Mouse (Mus musculus): ENCODE results near the gene Amn.
A peak's percentile ranks its signal among the peaks of the same experiment; 100 is the strongest.

Gene Amn

DNA sequence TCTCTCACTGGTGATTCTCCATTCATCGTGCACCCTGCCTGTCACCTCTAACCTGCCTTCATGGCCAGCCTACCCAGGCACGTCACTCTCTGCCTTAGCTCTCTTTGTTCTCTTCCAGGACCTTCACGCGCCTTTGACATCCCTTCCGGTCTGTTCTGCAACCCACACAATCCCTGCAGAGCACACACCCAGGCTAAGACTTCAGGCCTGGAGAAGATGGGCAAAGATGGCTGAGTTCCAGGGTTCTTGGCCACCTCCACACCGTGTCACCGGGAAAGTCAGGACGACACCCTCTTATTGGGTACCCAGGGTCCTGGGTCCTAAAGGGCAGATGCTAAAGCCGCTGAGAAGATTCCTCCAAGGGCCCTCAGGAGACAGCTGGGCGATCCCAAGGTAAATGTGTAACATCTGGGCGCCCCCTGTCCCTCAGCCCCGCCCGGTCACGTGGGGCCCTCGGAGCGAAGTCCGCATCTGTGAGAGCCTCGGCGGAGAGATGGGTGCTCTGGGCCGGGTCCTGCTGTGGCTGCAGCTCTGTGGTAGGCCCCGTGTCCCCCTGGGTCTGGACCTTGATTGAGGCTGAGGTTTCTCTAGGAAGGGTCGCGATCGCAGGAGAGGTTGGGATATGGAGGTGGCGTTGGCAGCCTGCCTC, at the start of gene Amn:
Gene Amn, plus strand, starts transcription at position 467 of the 649 bp plus-strand sequence.
- no peak for DNase-seq (ENCODE audit: low spot score)

DNA sequence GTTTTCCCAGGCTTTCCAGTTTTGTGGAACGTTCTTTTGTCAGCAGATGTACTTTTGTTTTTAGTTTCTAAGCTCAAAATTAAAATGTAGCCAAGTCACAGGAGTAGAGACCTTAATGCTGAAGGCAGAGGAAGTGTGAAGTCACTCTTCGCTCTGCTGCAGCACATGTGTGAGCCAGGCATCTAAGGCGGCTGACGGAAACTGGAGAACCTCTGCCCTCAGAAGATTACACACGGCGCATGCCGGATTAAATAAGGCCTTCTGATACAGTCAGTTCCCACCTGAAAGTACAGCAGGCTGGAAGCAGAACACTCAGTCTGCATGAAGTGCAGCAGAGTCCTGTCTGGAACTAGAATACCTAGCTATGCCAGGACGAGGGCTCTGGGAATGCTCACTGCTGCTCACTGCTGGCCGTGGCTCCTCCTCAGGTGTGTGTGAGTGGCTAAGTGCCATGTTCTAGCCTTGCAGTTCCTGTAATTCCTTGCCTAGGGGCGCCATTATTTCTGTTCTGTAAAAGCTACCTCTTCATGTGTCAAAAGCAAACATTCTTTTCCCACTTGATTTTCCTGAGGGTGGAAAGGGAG, 45.6 kb upstream of the Amn start:
- DNase-seq (ENCODE audit: low spot score) = no peak

GRCm38 (mm10) chr12:111227410-111227809, 43.5 kb upstream of the Amn start:
- DNase-seq (ENCODE audit: low spot score) = no peak

GRCm38 (mm10) chr12:111228488-111228887, 42.4 kb upstream of the Amn start:
- DNase-seq (ENCODE audit: low spot score) = no peak

GRCm38 (mm10) chr12:111230793-111231192, 40.1 kb upstream of the Amn start:
- DNase-seq (ENCODE audit: low spot score) = no peak

GRCm38 (mm10) chr12:111233798-111234197, 37.1 kb upstream of the Amn start:
- DNase-seq (ENCODE audit: low spot score) = no peak

- DNase-seq (ENCODE audit: low spot score) = no peak
Observed at GRCm38 (mm10) chr12:111234383-111234782, 36.5 kb upstream of the Amn start.

GRCm38 (mm10) chr12:111235631-111236030, 35.3 kb upstream of the Amn start:
- DNase-seq (ENCODE audit: low spot score) = no peak

DNA sequence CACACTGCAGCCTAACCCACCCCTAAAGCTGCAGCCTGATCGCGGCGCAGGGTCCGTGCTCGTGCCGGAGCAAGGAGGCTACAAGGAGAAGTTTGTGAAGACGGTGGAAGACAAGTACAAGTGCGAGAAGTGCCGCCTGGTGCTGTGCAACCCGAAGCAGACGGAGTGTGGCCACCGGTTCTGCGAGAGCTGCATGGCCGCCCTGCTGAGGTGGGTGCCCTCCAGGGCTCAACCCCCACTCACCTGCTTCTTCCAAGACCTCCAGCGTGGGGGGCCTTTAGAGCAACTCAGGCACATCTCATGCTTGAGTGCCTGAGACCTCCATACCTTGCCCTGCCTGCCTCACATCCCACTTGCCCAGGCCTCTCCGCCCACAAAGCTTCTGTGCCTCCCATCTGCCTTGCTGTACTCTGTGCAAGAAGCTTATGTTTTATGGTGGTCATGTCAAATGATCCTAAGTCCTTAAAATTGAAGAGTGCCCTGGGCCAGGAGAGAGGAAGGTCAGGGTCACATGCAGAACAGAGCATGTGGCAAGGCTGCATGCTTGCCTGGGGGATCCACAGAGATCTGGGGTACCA, 33.2 kb upstream of the Amn start:
- DNase-seq (ENCODE audit: low spot score) = no peak

DNA sequence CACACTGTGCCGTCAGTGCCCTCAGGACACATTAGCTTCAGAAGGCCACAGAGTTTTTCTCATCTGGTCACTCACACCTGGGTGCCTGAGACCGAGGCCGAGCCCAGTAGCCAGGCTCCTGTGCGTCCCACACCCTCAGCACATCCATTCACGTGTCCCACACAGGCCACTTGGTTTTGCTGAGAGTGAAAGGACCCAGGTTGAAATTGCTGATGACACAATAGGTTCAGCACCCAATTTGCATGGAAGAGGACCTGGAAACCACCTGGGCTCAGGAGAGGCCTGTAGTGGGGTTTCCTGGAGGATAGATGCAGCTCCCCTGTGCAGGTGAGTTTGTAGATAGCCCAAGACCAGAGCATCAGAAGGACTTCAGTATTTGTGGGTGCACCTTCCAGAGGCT, 32.5 kb upstream of the Amn start:
- DNase-seq (ENCODE audit: low spot score) = no peak

DNA sequence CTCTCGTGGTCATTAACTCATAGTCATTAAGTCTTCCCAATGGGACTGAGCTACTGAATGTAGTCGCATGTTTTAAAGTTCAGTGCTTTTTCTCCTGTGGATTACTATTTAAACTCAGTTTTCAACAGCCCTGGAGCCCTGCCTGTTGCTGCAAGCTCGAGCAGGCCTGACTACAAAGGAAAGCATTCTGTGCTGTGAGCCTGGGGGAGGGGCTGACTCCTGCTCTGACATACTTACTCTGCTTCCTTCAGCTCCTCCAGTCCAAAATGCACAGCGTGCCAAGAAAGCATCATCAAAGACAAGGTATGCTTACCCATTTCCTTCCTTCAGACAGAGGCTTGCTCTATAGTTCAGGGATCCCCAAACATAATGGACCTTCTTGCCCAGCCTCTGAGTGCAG, 32.1 kb upstream of the Amn start:
- peak; percentile 13 for DNase-seq (ENCODE audit: low spot score)

GRCm38 (mm10) chr12:111239930-111240329, 31.0 kb upstream of the Amn start:
- DNase-seq (ENCODE audit: low spot score) = no peak

- no peak for DNase-seq (ENCODE audit: low spot score)
Observed at GRCm38 (mm10) chr12:111241916-111242315, 29.0 kb upstream of the Amn start.

GRCm38 (mm10) chr12:111242346-111242745, 28.5 kb upstream of the Amn start:
- DNase-seq (ENCODE audit: low spot score) = no peak

- no peak for DNase-seq (ENCODE audit: low spot score)
Observed at GRCm38 (mm10) chr12:111243733-111244132, 27.2 kb upstream of the Amn start.

GRCm38 (mm10) chr12:111245070-111245469, 25.8 kb upstream of the Amn start:
- no peak for DNase-seq (ENCODE audit: low spot score)

- DNase-seq (ENCODE audit: low spot score) = no peak
Observed at GRCm38 (mm10) chr12:111246808-111247464, 24.0 kb upstream of the Amn start.

GRCm38 (mm10) chr12:111249095-111249494, 21.8 kb upstream of the Amn start:
- DNase-seq (ENCODE audit: low spot score) = no peak

DNA sequence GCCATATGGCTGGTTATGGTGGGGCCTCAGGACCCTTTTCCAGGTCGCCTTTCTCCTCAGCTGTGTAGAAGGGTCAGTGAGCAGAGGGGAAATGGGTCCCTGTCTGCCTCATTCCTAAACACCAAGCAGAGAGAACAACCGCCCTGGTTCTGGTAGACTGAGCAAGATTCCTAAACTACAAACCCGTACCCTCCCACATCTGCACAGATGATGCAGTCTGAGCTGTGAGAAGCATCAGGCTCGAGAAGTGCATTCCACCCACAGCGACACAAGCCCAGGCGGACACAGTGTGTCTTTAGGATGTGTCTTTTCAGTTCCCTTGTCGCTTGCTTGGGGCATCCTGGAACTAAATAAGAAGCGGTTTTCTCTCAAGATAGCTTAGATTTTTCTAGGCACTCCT, 20.8 kb upstream of the Amn start:
- DNase-seq (ENCODE audit: low spot score) = no peak

GRCm38 (mm10) chr12:111251227-111251626, 19.7 kb upstream of the Amn start:
- no peak for DNase-seq (ENCODE audit: low spot score)

- DNase-seq (ENCODE audit: low spot score) = no peak
Observed at GRCm38 (mm10) chr12:111263650-111264049, 7.2 kb upstream of the Amn start.

- no peak for DNase-seq (ENCODE audit: low spot score)
Observed at GRCm38 (mm10) chr12:111265212-111265611, 5.7 kb upstream of the Amn start.

DNA sequence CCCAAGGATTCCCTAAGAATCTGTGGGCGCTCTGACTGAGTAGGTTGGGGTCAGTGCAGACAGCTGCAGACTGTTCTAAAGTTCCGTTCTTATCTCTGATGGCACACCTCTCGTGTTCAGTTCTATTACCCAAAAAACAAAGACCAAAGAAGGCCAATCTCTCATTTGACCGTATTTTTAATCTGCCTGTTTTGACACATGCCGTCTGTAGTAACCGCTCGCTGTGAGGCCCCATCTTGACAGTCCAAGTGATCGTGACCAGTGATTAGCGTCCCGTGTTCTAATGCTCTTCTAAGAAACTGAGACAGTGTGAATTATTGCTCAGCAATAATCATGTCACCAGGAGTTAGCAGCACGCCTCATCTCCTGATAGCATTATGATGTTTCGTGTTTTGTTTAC, 4.3 kb upstream of the Amn start:
- no peak for DNase-seq (ENCODE audit: low spot score)
